ENCODE assay signal across 17 mouse cellular contexts in the genomic region with DNA sequence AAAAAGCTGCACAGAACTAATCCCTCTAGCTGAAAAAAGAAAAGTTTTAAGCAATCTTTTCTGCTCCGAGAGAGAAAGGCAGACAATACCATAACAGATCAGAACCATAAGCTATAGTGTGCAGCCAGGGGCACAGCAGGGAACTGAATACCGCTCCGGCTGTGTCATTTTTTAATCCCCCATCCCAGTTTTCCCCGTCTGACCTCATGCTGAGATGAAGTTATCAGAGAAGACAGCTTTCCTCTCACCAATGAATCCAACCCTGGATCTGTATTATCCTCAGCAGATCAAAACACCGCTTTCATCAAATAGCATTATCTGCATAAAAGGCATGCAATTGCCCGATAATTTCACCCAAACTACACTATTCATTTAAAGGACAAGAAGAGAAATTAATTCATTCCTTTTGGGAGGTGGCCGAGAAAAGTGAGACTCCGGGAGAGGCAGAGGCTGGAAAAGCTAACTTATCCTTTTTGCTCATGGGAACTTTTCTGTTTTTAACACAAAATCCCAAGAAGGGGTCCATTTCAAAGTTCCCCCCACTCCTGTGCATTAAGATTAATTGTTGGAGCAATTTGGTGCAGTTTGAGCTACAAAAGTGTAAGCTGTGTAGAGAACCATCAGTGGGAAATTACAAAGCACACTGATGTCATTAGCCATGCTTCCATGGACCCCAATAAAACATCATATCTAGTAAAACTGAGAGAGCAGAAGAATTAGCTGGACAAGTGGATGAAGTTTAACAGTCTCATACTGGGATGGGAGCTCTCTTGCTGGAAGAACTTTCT. TPM values are rescaled to one million over a fixed set of nuclear protein-coding genes. Genes with fewer than 3 reads are reported as not detected.
A peak's percentile ranks its signal among the peaks of the same experiment; 100 is the strongest.
DNase-seq lines count a peak whose midpoint lies in the region; ATAC-seq lines count a peak whose summit lies in the region.
"Had no signal": no experiment of that assay in that cellular context is flagged by ENCODE, and none has a peak within 500 bp of the region (broad histone marks: within the 10 kb centered on the region; RNA-seq: fewer than 3 reads in every experiment).

No protein-coding gene starts in this region.

- H3K4me3 ChIP-seq in forebrain, embryonic 10.5 days = no peak overlapping the region
- H3K4me3 ChIP-seq in forebrain, embryonic 16.5 days (replicated peaks; ENCODE audit: low read length) = no peak overlapping the region
- H3K4me3 ChIP-seq in forebrain, embryonic 14.5 days (ENCODE audit: low read depth, low read length) = no peak overlapping the region
- H3K4me3 ChIP-seq in midbrain, embryonic 10.5 days = 0 out of 2 replicates have a peak overlapping the region, but pooled peaks have one; percentile 10
- H3K4me3 ChIP-seq: embryonic facial prominence, embryonic 15.5 days had no signal

- H3K9ac ChIP-seq in forebrain, embryonic 16.5 days (replicated peaks; ENCODE audit: low read depth, low read length) = no peak overlapping the region
- no peak overlapping the region for H3K9ac ChIP-seq in forebrain, embryonic 14.5 days (ENCODE audit: low read length)
- H3K9ac ChIP-seq: embryonic facial prominence, embryonic 15.5 days; liver, embryonic 14.5 days had no signal

- 15% methylated on average over 8 of the region's 8 CpGs for WGBS in forebrain, embryonic 10.5 days
- WGBS in forebrain, embryonic 16.5 days = 6% methylated on average over 8 of the region's 8 CpGs
- WGBS in forebrain, embryonic 14.5 days = 1% methylated on average over 8 of the region's 8 CpGs
- WGBS in midbrain, embryonic 10.5 days = 17% methylated on average over 8 of the region's 8 CpGs

- H3K27ac ChIP-seq in forebrain, embryonic 10.5 days = 0 out of 2 replicates have a peak overlapping the region, but pooled peaks have one; percentile 31
- H3K27ac ChIP-seq in forebrain, embryonic 16.5 days (ENCODE audit: low read length) = no peak overlapping the region
- H3K27ac ChIP-seq in forebrain, embryonic 14.5 days (ENCODE audit: low read depth, low read length) = no peak overlapping the region
- H3K27ac ChIP-seq in midbrain, embryonic 10.5 days (replicated peaks) = peak overlapping the region; percentile 23; the same call in 1 of the 2 replicates
- H3K27ac ChIP-seq: embryonic facial prominence, embryonic 15.5 days; liver, embryonic 14.5 days had no signal

- H3K27me3 ChIP-seq in forebrain, embryonic 10.5 days (ENCODE audit: poor library complexity, severe bottlenecking) = peaks cover 52% of the 10 kb centered on the region
- peaks cover 13% of the 10 kb centered on the region for H3K27me3 ChIP-seq in forebrain, embryonic 16.5 days (replicated peaks; ENCODE audit: control insufficient read depth, insufficient read depth, low read length)
- peaks cover 12% of the 10 kb centered on the region for H3K27me3 ChIP-seq in forebrain, embryonic 14.5 days (replicated peaks; ENCODE audit: control insufficient read depth, insufficient read depth, low read length)
- H3K27me3 ChIP-seq in midbrain, embryonic 10.5 days (ENCODE audit: low read depth, poor library complexity, severe bottlenecking) = peaks cover 34% of the 10 kb centered on the region

- peak; percentile 43 for DNase-seq in forebrain, embryonic 10.5 days (ENCODE audit: extremely low spot score, low spot score)
- DNase-seq in forebrain, embryonic 14.5 days (ENCODE audit: low spot score) = peak; percentile 56
- peak; percentile 43 for DNase-seq in midbrain, embryonic 10.5 days (ENCODE audit: low spot score)
- DNase-seq in retina, embryonic 14.5 days (ENCODE audit: low spot score) = peak; percentile 81
- DNase-seq in layer of hippocampus, adult 18-20 months (ENCODE audit: low spot score in 2 of 2) = no peak
- no peak for DNase-seq in frontal cortex, postnatal 36 days (ENCODE audit: low spot score in 2 of 2)
- DNase-seq: adrenal gland, adult 2 months; cerebellum, adult 8-10 months; heart, postnatal 14 days; kidney, adult 11 months; kidney, postnatal 25 days; layer of hippocampus, postnatal 36 days; thymus, postnatal 14 days had no signal

- H3K9me3 ChIP-seq in forebrain, embryonic 10.5 days = no peaks in the 10 kb centered on the region
- H3K9me3 ChIP-seq in forebrain, embryonic 16.5 days (ENCODE audit: control insufficient read depth, low read length) = no peaks in the 10 kb centered on the region
- no peaks in the 10 kb centered on the region for H3K9me3 ChIP-seq in forebrain, embryonic 14.5 days (replicated peaks; ENCODE audit: control insufficient read depth, low read length)
- H3K9me3 ChIP-seq in midbrain, embryonic 10.5 days (replicated peaks) = no peaks in the 10 kb centered on the region
- H3K9me3 ChIP-seq: embryonic facial prominence, embryonic 15.5 days had no signal

- no peak for ATAC-seq in forebrain, embryonic 16.5 days
- peak; percentile 50 for ATAC-seq in forebrain, embryonic 14.5 days
- ATAC-seq in megakaryocyte progenitor cell, adult 5-6 weeks (replicated peaks; ENCODE audit: poor library complexity) = no peak

- H3K4me2 ChIP-seq in forebrain, embryonic 16.5 days (ENCODE audit: low read length) = no peak overlapping the region
- peak overlapping the region; percentile 13; the same call in 1 of the 2 replicates for H3K4me2 ChIP-seq in forebrain, embryonic 14.5 days (ENCODE audit: low read length)
- H3K4me2 ChIP-seq: embryonic facial prominence, embryonic 15.5 days had no signal

- H3K4me1 ChIP-seq in forebrain, embryonic 10.5 days = peaks cover 52% of the 10 kb centered on the region
- no peaks in the 10 kb centered on the region for H3K4me1 ChIP-seq in forebrain, embryonic 16.5 days (replicated peaks; ENCODE audit: control insufficient read depth, insufficient read depth, low read length)
- H3K4me1 ChIP-seq in forebrain, embryonic 14.5 days (ENCODE audit: control insufficient read depth, insufficient read depth, low read length) = peaks cover 5% of the 10 kb centered on the region; the same call in 1 of the 2 replicates
- peaks cover 49% of the 10 kb centered on the region for H3K4me1 ChIP-seq in midbrain, embryonic 10.5 days

- no peaks in the 10 kb centered on the region for H3K36me3 ChIP-seq in forebrain, embryonic 10.5 days (replicated peaks)
- no peaks in the 10 kb centered on the region for H3K36me3 ChIP-seq in forebrain, embryonic 16.5 days (ENCODE audit: control insufficient read depth, insufficient read depth)
- H3K36me3 ChIP-seq in forebrain, embryonic 14.5 days (ENCODE audit: control insufficient read depth, insufficient read depth, low read length) = no peaks in the 10 kb centered on the region
- H3K36me3 ChIP-seq in midbrain, embryonic 10.5 days = no peaks in the 10 kb centered on the region
- H3K36me3 ChIP-seq: embryonic facial prominence, embryonic 15.5 days had no signal

RNA-seq across cellular contexts. Expression of gene Tenm3, which starts 6.7 kb away (rescaled TPM):
- 39.0 and 41.4 TPM in 2 replicates for polyA plus RNA-seq in forebrain, embryonic 10.5 days (2016; fragmentation: Nextera tagmentation; extraction: Ambion mirVana)
- 23.8 and 24.8 TPM in 2 replicates for polyA plus RNA-seq in forebrain, embryonic 16.5 days (2015; fragmentation: Nextera tagmentation; extraction: Ambion mirVana)
- 12.5 and 23.2 TPM in 2 replicates for polyA plus RNA-seq in forebrain, embryonic 14.5 days (2014; fragmentation: Nextera tagmentation; extraction: Ambion mirVana)
- polyA plus RNA-seq in midbrain, embryonic 10.5 days (2016; fragmentation: Nextera tagmentation; extraction: Ambion mirVana) = 33.6 and 38.5 TPM in 2 replicates
- total RNA-seq in megakaryocyte progenitor cell, adult 5-6 weeks (2015) = not detected in 2 replicates
- not detected in 2 replicates for total RNA-seq in megakaryocyte progenitor cell, adult 5-6 weeks (2017)
- total RNA-seq in layer of hippocampus, adult 18-20 months (2021) = 10 to 100 TPM; 71.3 to 71.7 TPM

Comparison
In these comparisons a context has a peak if more than half of its experiments do, and no peak if none do; other contexts are left out.
1. H3K27ac ChIP-seq: peak in forebrain, embryonic 10.5 days (single experiment) and midbrain, embryonic 10.5 days (single experiment); none in forebrain, embryonic 16.5 days (single experiment) and forebrain, embryonic 14.5 days (single experiment).
2. DNase-seq: peak in forebrain, embryonic 10.5 days (single experiment), forebrain, embryonic 14.5 days (single experiment), midbrain, embryonic 10.5 days (single experiment) and retina, embryonic 14.5 days (single experiment); none in layer of hippocampus, adult 18-20 months (0 of 2) and frontal cortex, postnatal 36 days (0 of 2).